Mouse (Mus musculus) limb, embryonic 12.5 days (tissue): ENCODE results near the gene Ccp110. TPM values are rescaled to one million over a fixed set of nuclear protein-coding genes. Genes with fewer than 3 reads are reported as not detected.

Experiments used
- ATAC-seq: fragments of 200-750 bp; cut with Nextera tagmentation; 2 replicates; pipeline ENCODE4 v1.8.0; 2017; ENCODE audit warnings: low read depth, moderate TSS enrichment; ENCODE audit not compliant: insufficient number of reproducible peaks, insufficient read depth, low FRiP score, low TSS enrichment
- H3K27ac ChIP-seq: fragments of 300-500 bp; sonication (generic); 2 replicates; pipeline ENCODE4 v1.5.1; 2016; ENCODE audit warnings: mild to moderate bottlenecking, moderate library complexity
- H3K27me3 ChIP-seq: fragments of 300-500 bp; sonication (generic); 2 replicates; pipeline ENCODE4 v1.6.1; 2016; ENCODE audit warnings: mild to moderate bottlenecking, moderate library complexity
- H3K36me3 ChIP-seq: fragments of 300-500 bp; sonication (generic); 2 replicates; pipeline ENCODE4 v1.6.1; 2016; ENCODE audit warnings: mild to moderate bottlenecking, moderate library complexity
- H3K4me1 ChIP-seq: fragments of 300-500 bp; sonication (generic); replicated peaks from 2 replicates; pipeline ENCODE4 v1.6.1; 2016
- H3K4me2 ChIP-seq: fragments of 300-500 bp; sonication (generic); 2 replicates; pipeline ENCODE4 v1.6.1; 2016; ENCODE audit warnings: mild to moderate bottlenecking, moderate library complexity
- H3K4me3 ChIP-seq: fragments of 300-500 bp; sonication (generic); replicated peaks from 2 replicates; pipeline ENCODE4 v1.5.1; 2016; ENCODE audit warnings: mild to moderate bottlenecking
- H3K9ac ChIP-seq: fragments of 300-500 bp; sonication (generic); replicated peaks from 2 replicates; pipeline ENCODE4 v1.6.1; 2016; ENCODE audit warnings: mild to moderate bottlenecking, moderate library complexity
- H3K9me3 ChIP-seq: fragments of 300-500 bp; sonication (generic); 2 replicates; pipeline ENCODE4 v1.6.1; 2016; ENCODE audit warnings: mild to moderate bottlenecking, moderate library complexity
- WGBS: fragments of 180-500 bp; shearing (Covaris S2); methylation state at CpG from one replicate; pipeline ENCODE4 v1.1.7; 2016; 5-methylcytosine and 5-hydroxymethylcytosine counted together
- polyA plus RNA-seq: library from polyadenylated mRNA; unstranded; fragments of >200 nt; fragmentation: Nextera tagmentation; extraction: Ambion mirVana; gene quantifications from 2 replicates; pipeline ENCODE4 v1.2.1, GENCODE M21; 2016

Ccp110 gene
- polyA plus RNA-seq, 1 experiment from 2014 or later = 31.8 TPM

DNA sequence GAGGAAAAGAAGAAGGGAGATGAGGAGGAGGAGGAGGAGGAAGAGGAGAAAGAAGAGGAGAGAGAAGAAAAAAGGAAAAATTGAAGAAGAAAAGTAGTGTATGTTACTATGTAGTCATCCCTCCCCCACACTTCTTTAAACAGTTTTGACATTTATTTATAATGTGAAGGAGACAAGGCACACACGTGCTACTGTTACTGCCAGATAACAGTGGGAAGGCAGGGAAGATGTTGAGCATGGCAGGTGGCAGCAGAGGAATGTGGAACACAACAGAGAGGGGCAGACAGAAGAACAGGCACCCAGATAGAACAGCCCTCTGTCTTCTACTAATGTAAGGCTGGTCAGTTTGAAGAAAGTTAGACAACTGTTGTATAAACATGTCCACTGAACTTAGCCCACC lies 57.3 kb downstream of the Ccp110 start:
- no peaks in the 10 kb centered on the region for H3K27me3 ChIP-seq
- 46% methylated on average over 1 of the region's 1 CpGs for WGBS
- no peak for ATAC-seq

DNA sequence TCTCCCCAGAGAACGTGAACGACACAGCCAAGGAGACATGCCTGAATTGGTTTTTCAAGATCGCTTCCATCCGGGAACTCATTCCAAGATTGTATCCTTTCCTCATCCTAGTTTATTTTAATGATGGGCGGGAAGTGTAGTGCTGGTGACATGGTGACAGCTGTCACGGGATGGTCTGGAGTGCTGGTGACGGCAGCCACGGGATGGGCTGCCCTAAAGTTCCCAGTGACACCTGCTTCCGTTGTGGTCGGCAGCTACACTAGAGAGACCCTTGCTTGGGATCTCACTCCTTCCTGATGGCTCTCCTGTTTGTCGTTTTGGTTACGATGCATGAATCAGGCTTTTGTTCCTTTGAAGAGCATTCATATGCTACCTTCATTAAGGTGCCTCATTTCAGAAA lies 60.7 kb downstream of the Ccp110 start:
- WGBS = 90% methylated on average over 12 of the region's 12 CpGs
- Histone ChIP-seq H3K4me2 (no peak overlapping the region), H3K9ac (no peak overlapping the region), H3K27ac (no peak overlapping the region), H3K27me3 (no peaks in the 10 kb centered on the region), H3K4me3 (no peak overlapping the region), H3K36me3 (peaks cover 65% of the 10 kb centered on the region), H3K9me3 (no peaks in the 10 kb centered on the region), H3K4me1 (no peaks in the 10 kb centered on the region)
- ATAC-seq = no peak

More for the DNA sequence above, 57.3 kb downstream of the Ccp110 start:
- no peaks in the 10 kb centered on the region; the same call in 1 of the 2 replicates for H3K4me1 ChIP-seq
- no peaks in the 10 kb centered on the region for H3K9me3 ChIP-seq
- H3K4me3 ChIP-seq = no peak overlapping the region
- no peak overlapping the region for H3K27ac ChIP-seq
- H3K4me2 ChIP-seq = no peak overlapping the region
- peaks cover 39% of the 10 kb centered on the region for H3K36me3 ChIP-seq
- no peak overlapping the region for H3K9ac ChIP-seq

DNA sequence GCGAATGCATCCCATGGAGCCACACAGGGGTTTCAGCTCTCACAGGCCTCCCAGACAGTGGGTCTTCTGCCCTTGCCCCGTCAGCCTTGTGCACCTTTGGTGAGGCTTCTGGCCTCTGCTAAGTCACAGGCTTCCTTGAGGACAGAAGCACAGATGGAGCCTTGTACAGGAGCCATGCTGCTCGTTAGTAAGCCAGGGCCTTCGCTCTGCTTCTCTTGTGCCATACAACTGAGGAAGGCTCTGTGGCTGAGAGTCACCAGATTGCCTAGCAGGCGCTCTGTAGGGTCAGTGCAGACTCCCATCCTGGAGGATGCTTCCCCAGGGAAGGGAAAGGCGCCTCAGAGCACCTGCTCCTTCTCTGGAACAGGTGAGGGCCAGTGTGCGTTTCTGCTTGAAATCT lies 63.6 kb downstream of the Ccp110 start:
- Histone ChIP-seq H3K9ac (no peak overlapping the region), H3K9me3 (no peaks in the 10 kb centered on the region), H3K4me2 (no peak overlapping the region), H3K27me3 (no peaks in the 10 kb centered on the region), H3K4me1 (no peaks in the 10 kb centered on the region), H3K4me3 (no peak overlapping the region), H3K27ac (no peak overlapping the region), H3K36me3 (peaks cover 80% of the 10 kb centered on the region)
- 82% methylated on average over 7 of the region's 7 CpGs for WGBS
- no peak for ATAC-seq

DNA sequence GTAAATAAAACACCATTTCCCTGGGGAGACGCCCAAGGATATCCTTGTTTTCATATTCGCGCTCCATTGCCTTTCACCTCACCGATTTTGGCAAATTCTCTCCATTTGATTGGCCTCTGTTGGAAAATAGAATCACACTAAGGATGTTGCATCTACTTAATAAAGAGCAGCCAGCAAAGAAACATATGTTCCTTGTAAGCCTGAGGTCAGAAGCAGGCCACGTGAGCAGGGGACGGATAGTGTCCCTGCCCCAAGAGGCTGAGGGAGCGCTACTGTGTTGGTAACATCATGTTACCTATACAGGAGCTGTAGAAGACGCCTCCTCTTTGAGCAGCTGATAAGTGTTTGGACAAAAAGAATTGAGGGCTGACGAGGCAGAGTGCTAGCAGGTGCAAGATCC lies 64.1 kb downstream of the Ccp110 start:
- 82% methylated on average over 9 of the region's 9 CpGs for WGBS
- Histone ChIP-seq H3K9me3 (no peaks in the 10 kb centered on the region), H3K4me2 (no peak overlapping the region), H3K4me3 (no peak overlapping the region), H3K9ac (no peak overlapping the region), H3K27me3 (no peaks in the 10 kb centered on the region), H3K36me3 (peaks cover 84% of the 10 kb centered on the region), H3K27ac (no peak overlapping the region), H3K4me1 (no peaks in the 10 kb centered on the region)
- ATAC-seq = no peak

DNA sequence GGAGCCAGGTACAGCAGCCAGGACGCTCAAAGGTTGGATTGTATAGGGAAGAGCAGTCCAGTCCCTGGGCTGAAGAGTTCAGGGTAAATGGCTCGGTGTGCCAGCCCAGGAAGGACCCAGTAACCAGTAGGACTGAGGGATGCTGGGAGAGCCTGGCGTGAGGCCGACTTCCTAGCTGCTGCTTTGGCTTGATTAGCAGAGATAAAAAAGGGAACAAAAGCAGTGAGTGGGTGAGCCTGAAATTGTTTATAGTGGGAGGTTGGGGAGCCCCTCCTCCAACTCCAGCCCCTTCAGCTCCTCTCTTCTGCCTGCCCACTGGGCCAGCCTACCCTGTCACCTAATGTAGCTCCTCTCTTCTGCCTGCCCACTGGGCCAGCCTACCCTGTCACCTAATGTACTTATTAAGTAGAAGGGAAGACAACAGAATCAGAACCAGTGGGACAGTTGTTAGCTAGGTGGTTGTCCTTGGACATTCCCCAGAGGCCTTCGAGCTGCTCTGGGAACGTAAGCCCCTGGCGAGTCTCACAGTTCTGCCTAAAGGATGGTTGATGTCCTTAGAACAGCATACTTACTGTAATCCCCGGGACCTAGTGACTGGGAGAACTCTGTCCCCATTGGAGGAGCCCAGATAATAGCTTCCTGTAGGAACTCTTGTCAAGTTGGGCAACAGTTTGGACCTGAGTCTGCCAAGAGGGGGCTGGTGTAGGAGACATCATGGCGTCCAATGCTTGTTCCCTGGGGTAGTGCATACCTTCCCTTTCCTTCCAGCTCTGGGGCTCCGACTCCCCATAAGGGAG lies 65.4 kb downstream of the Ccp110 start:
- no peak overlapping the region for H3K27ac ChIP-seq

DNA sequence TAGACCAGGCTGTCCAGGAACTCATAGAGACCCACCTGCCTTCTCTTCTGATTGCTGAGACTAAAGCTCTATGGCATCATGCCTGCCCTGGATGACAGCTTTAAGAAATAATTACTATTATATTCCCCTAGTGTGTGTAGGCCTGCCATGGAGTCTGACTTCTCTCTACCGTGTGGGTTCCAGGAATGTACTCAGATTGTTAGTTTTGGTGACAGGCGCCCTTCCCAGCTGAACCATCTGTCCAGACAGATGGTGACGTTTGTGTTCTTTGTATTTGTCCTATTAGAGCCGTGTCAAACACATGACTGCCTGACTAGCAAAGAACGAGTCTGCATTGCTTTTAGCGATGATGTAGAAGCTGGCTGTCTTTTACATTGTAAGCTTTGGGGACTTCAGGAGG lies 66.2 kb downstream of the Ccp110 start:
- Histone ChIP-seq H3K9me3 (no peaks in the 10 kb centered on the region), H3K4me1 (no peaks in the 10 kb centered on the region), H3K4me3 (no peak overlapping the region), H3K27ac (no peak overlapping the region), H3K9ac (no peak overlapping the region), H3K4me2 (no peak overlapping the region), H3K27me3 (no peaks in the 10 kb centered on the region), H3K36me3 (peaks cover 84% of the 10 kb centered on the region)
- no peak for ATAC-seq
- 84% methylated on average over 6 of the region's 6 CpGs for WGBS

More for the DNA sequence above, 65.4 kb downstream of the Ccp110 start:
- no peak overlapping the region for H3K4me3 ChIP-seq
- ATAC-seq = no peak
- H3K4me1 ChIP-seq = no peaks in the 10 kb centered on the region
- 82% methylated on average over 10 of the region's 10 CpGs for WGBS
- H3K9me3 ChIP-seq = no peaks in the 10 kb centered on the region
- H3K4me2 ChIP-seq = no peak overlapping the region
- peaks cover 84% of the 10 kb centered on the region for H3K36me3 ChIP-seq
- H3K27me3 ChIP-seq = no peaks in the 10 kb centered on the region
- H3K9ac ChIP-seq = no peak overlapping the region

DNA sequence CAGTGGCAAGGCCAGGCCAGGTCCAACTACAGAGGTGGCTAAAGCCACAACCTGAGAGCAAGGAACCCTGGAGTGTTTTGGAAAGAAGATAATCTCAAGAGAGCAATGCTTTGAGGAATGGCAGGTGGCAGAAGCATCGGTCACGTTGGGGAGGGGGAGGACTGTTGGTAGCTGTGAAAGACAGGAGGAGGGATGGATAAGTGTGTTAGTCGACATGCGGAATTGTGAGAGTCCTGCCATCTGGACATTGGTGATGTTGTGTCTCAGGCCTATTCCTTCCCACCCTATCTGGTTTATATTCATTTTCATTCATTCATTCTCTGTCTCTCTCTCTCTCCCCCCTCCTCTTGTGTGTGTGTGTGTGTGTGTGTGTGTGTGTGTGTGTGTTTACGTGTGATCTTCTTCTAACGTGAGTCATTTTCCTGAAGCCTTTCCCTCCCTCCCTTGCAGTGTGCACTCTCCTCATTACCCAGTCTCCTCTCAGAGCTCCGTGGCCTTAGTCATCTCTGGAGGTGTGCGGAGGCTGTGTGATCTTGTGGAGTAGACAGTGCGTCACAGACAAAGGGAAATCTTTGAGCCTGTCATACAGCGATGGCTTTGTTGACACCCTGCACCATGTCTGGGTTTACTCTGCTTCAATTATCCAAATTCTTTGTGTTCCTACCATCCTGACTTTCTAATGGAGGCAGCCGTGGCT lies 71.1 kb downstream of the Ccp110 start:
- no peaks in the 10 kb centered on the region for H3K9me3 ChIP-seq
- H3K36me3 ChIP-seq = peaks cover 65% of the 10 kb centered on the region
- ATAC-seq = no peak
- no peaks in the 10 kb centered on the region for H3K27me3 ChIP-seq
- H3K27ac ChIP-seq = no peak overlapping the region
- WGBS = 90% methylated on average over 11 of the region's 11 CpGs
- H3K4me2 ChIP-seq = no peak overlapping the region
- no peak overlapping the region for H3K9ac ChIP-seq
- H3K4me1 ChIP-seq = no peaks in the 10 kb centered on the region
- H3K4me3 ChIP-seq = no peak overlapping the region

DNA sequence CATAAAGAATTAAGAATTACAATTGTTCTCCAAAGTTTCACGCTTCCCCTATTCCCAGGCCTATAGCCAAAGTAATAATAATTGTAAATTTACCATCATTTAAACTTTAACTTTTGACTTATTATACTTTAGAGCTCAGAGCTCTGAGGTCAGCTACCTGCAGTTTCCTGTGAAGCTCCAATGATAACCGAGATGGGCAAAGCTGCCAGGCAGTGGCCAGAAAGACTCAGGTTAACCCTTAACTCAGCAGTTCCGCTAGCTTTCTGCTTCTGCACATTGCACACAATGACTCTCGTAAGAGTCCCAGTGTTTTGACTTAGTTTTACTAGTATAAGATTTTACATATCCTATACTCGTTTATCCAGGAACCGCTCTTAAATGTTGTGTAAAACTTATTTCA lies 73.7 kb downstream of the Ccp110 start:
- H3K27ac ChIP-seq = no peak overlapping the region
- H3K9ac ChIP-seq = no peak overlapping the region
- H3K36me3 ChIP-seq = peaks cover 54% of the 10 kb centered on the region
- no peaks in the 10 kb centered on the region for H3K9me3 ChIP-seq
- WGBS = 78% methylated on average over 6 of the region's 6 CpGs
- no peak overlapping the region for H3K4me3 ChIP-seq
- no peaks in the 10 kb centered on the region for H3K27me3 ChIP-seq
- H3K4me1 ChIP-seq = no peaks in the 10 kb centered on the region
- ATAC-seq = no peak
- H3K4me2 ChIP-seq = no peak overlapping the region

Other genes starting within 250 kb of the Ccp110 start
- gene Itpripl2, start 220.6 kb upstream of the Ccp110 start, polyA plus RNA-seq = 4.6 and 5.0 TPM in 2 replicates
- gene Coq7, start 179.2 kb upstream of the Ccp110 start, polyA plus RNA-seq = 86.6 and 95.2 TPM in 2 replicates
- 4.0 and 4.8 TPM in 2 replicates for gene Tmc7, start 127.8 kb upstream of the Ccp110 start, polyA plus RNA-seq
- gene Tmc5, start 115.3 kb upstream of the Ccp110 start, polyA plus RNA-seq = not detected in 2 replicates
- 67.7 and 72.7 TPM in 2 replicates for gene Gde1, start 6.8 kb upstream of the Ccp110 start, polyA plus RNA-seq
- 69.8 and 73.7 TPM in 2 replicates for gene Vps35l, start 27.7 kb downstream of the Ccp110 start, polyA plus RNA-seq
- 2.3 and 2.8 TPM in 2 replicates for gene Iqck, start 143.2 kb downstream of the Ccp110 start, polyA plus RNA-seq
- gene Knop1, start 143.7 kb downstream of the Ccp110 start, polyA plus RNA-seq = 114 and 126 TPM in 2 replicates